Mouse (Mus musculus): Measurements from ENCODE around the gene Olfr853. TPM values are rescaled to one million over a fixed set of nuclear protein-coding genes. Genes with fewer than 3 reads are reported as not detected.

Olfr853 gene
- not detected for total RNA-seq (2021)

GRCm38 (mm10) chr9:19540976-19541375 is at the start of gene Olfr853:
Gene Olfr853 (minus strand): TSS chr9:19541076.
- intact Hi-C loops (cut with DNase I): no loop called here
- no peak for DNase-seq

GRCm38 (mm10) chr9:19582317-19582716 is 41.4 kb upstream of the Olfr853 start, which contains the start of gene Olfr855:
Gene Olfr855 (plus strand): TSS chr9:19582617.
- intact Hi-C loops (cut with DNase I): no loop called here
- no peak for DNase-seq

- intact Hi-C loops (cut with DNase I): no loop called here
- DNase-seq: no peak
Measured at GRCm38 (mm10) chr9:19567282-19567681, 26.4 kb upstream of the Olfr853 start, which contains the start of gene Olfr854. Gene Olfr854 (minus strand): TSS chr9:19567382.

- intact Hi-C loops (cut with DNase I): no loop called here
- DNase-seq: no peak
Measured at GRCm38 (mm10) chr9:19492995-19493394, 47.9 kb downstream of the Olfr853 start, which contains the start of gene Olfr851. Gene Olfr851 (plus strand): TSS chr9:19493295.

Other genes with a start within 250 kb of the Olfr853 start
- not detected for gene Olfr844, start 224.7 kb downstream of the Olfr853 start, total RNA-seq (2021)
- gene Olfr845, start 204.6 kb downstream of the Olfr853 start, total RNA-seq (2021): not detected
- not detected for gene Olfr846, start 177.1 kb downstream of the Olfr853 start, total RNA-seq (2021)
- gene Olfr847, start 162.4 kb downstream of the Olfr853 start, total RNA-seq (2021): not detected
- gene Olfr849, start 100.8 kb downstream of the Olfr853 start, total RNA-seq (2021): not detected
- gene Olfr850, start 62.8 kb downstream of the Olfr853 start, total RNA-seq (2021): not detected
- gene Olfr851, start 47.8 kb downstream of the Olfr853 start, total RNA-seq (2021): not detected
- gene Olfr854, start 26.3 kb upstream of the Olfr853 start, total RNA-seq (2021): not detected
- not detected for gene Olfr855, start 41.5 kb upstream of the Olfr853 start, total RNA-seq (2021)
- 10 to 100 TPM; 13.8 to 15.4 TPM for gene Zfp317, start 81.0 kb upstream of the Olfr853 start, total RNA-seq (2021)
- gene Olfr857, start 168.4 kb upstream of the Olfr853 start, total RNA-seq (2021): not detected
- gene Olfr58, start 239.2 kb upstream of the Olfr853 start, total RNA-seq (2021): not detected

Measured in heart, postnatal 10 days (tissue).